Mouse (Mus musculus): ENCODE results near the gene Lacc1.
"Not testable (repeated sequence)": the region's sequence is repeated elsewhere in the genome, so short reads cannot be mapped to it uniquely, and the experiment has no call there.

The Lacc1 gene

GRCm38 (mm10) chr14:77036226-77037046, at the start of gene Lacc1, which contains the start of gene Ccdc122:
TSS of gene Lacc1 (minus strand) at chr14:77036904.
TSS of gene Ccdc122 (plus strand) at chr14:77036772.
- DNase-seq = peak; percentile 74 to 88

GRCm38 (mm10) chr14:77081248-77081647, 44.5 kb upstream of the Lacc1 start:
- DNase-seq = no peak

GRCm38 (mm10) chr14:77069361-77069760, 32.7 kb upstream of the Lacc1 start:
- no peak for DNase-seq

GRCm38 (mm10) chr14:77053288-77053687, 16.6 kb upstream of the Lacc1 start:
- no peak for DNase-seq

- DNase-seq = no peak
Observed at GRCm38 (mm10) chr14:77037832-77038425, 1.2 kb upstream of the Lacc1 start.

- DNase-seq = no peak
Observed at GRCm38 (mm10) chr14:77037330-77037729, 626 bp upstream of the Lacc1 start.

GRCm38 (mm10) chr14:77034970-77035369, 1.7 kb downstream of the Lacc1 start:
- DNase-seq = no peak

- DNase-seq = no peak
Observed at GRCm38 (mm10) chr14:77034175-77034915, 2.4 kb downstream of the Lacc1 start.

- no peak for DNase-seq
Observed at GRCm38 (mm10) chr14:77033391-77033790, 3.3 kb downstream of the Lacc1 start.

- no peak for DNase-seq
Observed at GRCm38 (mm10) chr14:77032433-77032832, 4.3 kb downstream of the Lacc1 start.

GRCm38 (mm10) chr14:77030808-77031207, 5.9 kb downstream of the Lacc1 start:
- no peak for DNase-seq

GRCm38 (mm10) chr14:77029319-77030054, 7.2 kb downstream of the Lacc1 start:
- DNase-seq = no peak

- no peak for DNase-seq
Observed at GRCm38 (mm10) chr14:77024499-77024898, 12.2 kb downstream of the Lacc1 start.

- DNase-seq = no peak
Observed at GRCm38 (mm10) chr14:77017211-77017610, 19.5 kb downstream of the Lacc1 start.

- not testable (repeated sequence) for DNase-seq
Observed at GRCm38 (mm10) chr14:77016783-77017182, 19.9 kb downstream of the Lacc1 start.

- peak in 1 of 2 experiments; percentile 52 for DNase-seq
Observed at GRCm38 (mm10) chr14:77011804-77012203, 24.9 kb downstream of the Lacc1 start.

GRCm38 (mm10) chr14:77008238-77008637, 28.5 kb downstream of the Lacc1 start:
- peak; percentile 7 to 58 for DNase-seq

GRCm38 (mm10) chr14:77005566-77005965, 31.1 kb downstream of the Lacc1 start:
- DNase-seq = no peak

GRCm38 (mm10) chr14:77004740-77005139, 32.0 kb downstream of the Lacc1 start:
- DNase-seq = no peak

GRCm38 (mm10) chr14:76990351-76990750, 46.4 kb downstream of the Lacc1 start:
- not testable (repeated sequence) for DNase-seq

GRCm38 (mm10) chr14:76981781-76982180, 54.9 kb downstream of the Lacc1 start:
- no peak for DNase-seq

- DNase-seq = no peak
Observed at GRCm38 (mm10) chr14:76981176-76981575, 55.5 kb downstream of the Lacc1 start.

GRCm38 (mm10) chr14:76979569-76979968, 57.1 kb downstream of the Lacc1 start:
- DNase-seq = no peak

All from spleen, adult 18-20 months (tissue).